Mouse (Mus musculus) liver, embryonic 15.5 days (tissue): ENCODE data around the gene Mttp. TPM values are rescaled to one million over a fixed set of nuclear protein-coding genes. Genes with fewer than 3 reads are reported as not detected.

ENCODE experiments used
- ATAC-seq: fragments of 200-750 bp; cut with Nextera tagmentation; 2 replicates; pipeline ENCODE4 v1.8.0; 2017; ENCODE audit warnings: moderate number of reproducible peaks, mild to moderate bottlenecking, moderate library complexity; ENCODE audit not compliant: insufficient read depth
- H3K27ac ChIP-seq: fragments of 300-500 bp; sonication (generic); replicated peaks from 2 replicates; pipeline ENCODE4 v1.5.1; 2015; ENCODE audit warnings: mild to moderate bottlenecking, inconsistent platforms
- H3K27me3 ChIP-seq: fragments of 300-500 bp; sonication (generic); 2 replicates; pipeline ENCODE4 v1.6.1; 2015; ENCODE audit warnings: mild to moderate bottlenecking, inconsistent platforms
- H3K36me3 ChIP-seq: fragments of 300-500 bp; sonication (generic); replicated peaks from 2 replicates; pipeline ENCODE4 v1.6.1; 2015; ENCODE audit warnings: moderate library complexity, mild to moderate bottlenecking, inconsistent platforms
- H3K4me1 ChIP-seq: fragments of 300-500 bp; sonication (generic); replicated peaks from 2 replicates; pipeline ENCODE4 v1.6.1; 2015; ENCODE audit warnings: inconsistent platforms
- H3K4me2 ChIP-seq: fragments of 300-500 bp; sonication (generic); 2 replicates; pipeline ENCODE4 v1.6.1; 2015; ENCODE audit warnings: moderate library complexity, mild to moderate bottlenecking, inconsistent platforms
- H3K4me3 ChIP-seq: fragments of 300-500 bp; sonication (generic); replicated peaks from 2 replicates; pipeline ENCODE4 v1.5.1; 2015; ENCODE audit warnings: mild to moderate bottlenecking, inconsistent platforms
- H3K9ac ChIP-seq: fragments of 300-500 bp; sonication (generic); 2 replicates; pipeline ENCODE4 v1.6.1; 2015; ENCODE audit warnings: moderate library complexity, mild to moderate bottlenecking, inconsistent platforms
- H3K9me3 ChIP-seq: fragments of 300-500 bp; sonication (generic); replicated peaks from 2 replicates; pipeline ENCODE4 v1.6.1; 2016; ENCODE audit warnings: inconsistent platforms
- WGBS: fragments of 180-500 bp; shearing (Covaris S2); methylation state at CpG from one replicate; pipeline ENCODE4 v1.1.7; 2015; ENCODE audit warnings: mixed read lengths; ENCODE audit not compliant: insufficient replicate concordance; 5-methylcytosine and 5-hydroxymethylcytosine counted together
- polyA plus RNA-seq: library from polyadenylated mRNA; unstranded; fragments of >200 nt; fragmentation: Nextera tagmentation; extraction: Ambion mirVana; gene quantifications from 2 replicates; pipeline ENCODE4 v1.2.1, GENCODE M21; 2015

Mttp gene
- polyA plus RNA-seq, 1 experiment from 2014 or later = 35.6 TPM

GRCm38 (mm10) chr3:138043316-138043715, 101.5 kb downstream of the Mttp start:
- Histone ChIP-seq H3K4me2 (no peak overlapping the region), H3K9me3 (no peaks in the 10 kb centered on the region), H3K27ac (no peak overlapping the region), H3K9ac (no peak overlapping the region), H3K27me3 (no peaks in the 10 kb centered on the region), H3K36me3 (no peaks in the 10 kb centered on the region), H3K4me1 (no peaks in the 10 kb centered on the region), H3K4me3 (no peak overlapping the region)
- WGBS = 70% methylated on average over 7 of the region's 7 CpGs
- ATAC-seq = no peak

DNA sequence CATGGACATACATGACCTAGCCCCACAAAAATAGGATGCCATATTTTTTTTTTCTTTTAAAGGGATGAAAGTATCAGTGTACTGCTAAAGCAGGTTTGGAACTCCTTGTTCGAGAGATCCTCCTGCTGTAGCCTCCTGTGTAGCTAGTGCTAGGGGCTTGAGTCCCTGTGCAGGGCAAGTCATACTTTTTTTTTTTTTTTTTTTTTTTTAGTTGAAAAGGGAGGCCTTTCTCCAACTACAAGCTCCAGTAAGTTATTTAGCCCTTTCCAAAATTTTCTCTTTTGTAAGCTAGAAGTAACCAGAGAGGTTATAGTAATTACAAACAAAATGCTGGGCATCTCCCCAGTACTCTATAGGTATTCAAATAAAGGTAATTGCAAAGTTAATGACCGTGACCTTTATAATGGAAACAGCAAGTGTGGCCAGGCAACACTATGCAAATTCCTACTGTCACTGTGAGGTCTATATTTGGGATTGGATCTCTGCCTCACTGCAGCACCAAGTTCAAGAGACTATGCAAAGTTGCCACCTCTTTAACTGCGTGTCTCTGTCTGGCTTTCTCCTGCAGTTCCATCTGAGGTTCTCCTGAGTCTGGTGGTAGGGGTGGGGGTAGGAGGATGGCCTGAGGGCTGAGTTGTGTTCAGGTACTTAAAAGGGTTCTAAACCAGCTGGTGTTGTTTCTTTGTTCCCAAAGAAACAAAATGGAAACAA, 103.0 kb downstream of the Mttp start:
- no peaks in the 10 kb centered on the region for H3K36me3 ChIP-seq
- H3K4me1 ChIP-seq = no peaks in the 10 kb centered on the region
- H3K9me3 ChIP-seq = no peaks in the 10 kb centered on the region
- no peak overlapping the region for H3K9ac ChIP-seq
- no peak overlapping the region for H3K4me3 ChIP-seq
- H3K27ac ChIP-seq = no peak overlapping the region
- no peak overlapping the region for H3K4me2 ChIP-seq
- no peak for ATAC-seq
- H3K27me3 ChIP-seq = no peaks in the 10 kb centered on the region
- 62% methylated on average over 3 of the region's 3 CpGs for WGBS

DNA sequence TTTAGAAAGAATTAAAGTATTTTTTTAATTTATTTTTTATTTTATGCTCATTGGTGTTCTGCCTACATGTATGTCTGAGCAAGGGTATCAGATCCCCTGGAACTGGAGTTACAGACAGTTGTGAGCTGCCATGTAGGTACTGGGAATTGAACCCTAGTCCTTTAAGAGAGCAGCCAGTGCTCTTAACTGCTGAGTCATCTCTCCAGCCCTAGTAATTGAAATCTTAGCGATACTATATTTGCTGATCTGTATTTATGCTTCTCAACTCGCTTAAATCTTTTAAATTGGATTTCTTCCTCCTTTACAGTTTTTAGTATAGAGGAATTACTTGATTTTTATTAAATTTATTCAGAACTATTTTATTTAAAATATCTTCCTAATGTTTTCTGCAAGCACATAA, 103.8 kb downstream of the Mttp start:
- Histone ChIP-seq H3K9me3 (no peaks in the 10 kb centered on the region), H3K4me3 (no peak overlapping the region), H3K27ac (no peak overlapping the region), H3K27me3 (no peaks in the 10 kb centered on the region), H3K9ac (no peak overlapping the region), H3K4me1 (no peaks in the 10 kb centered on the region), H3K36me3 (no peaks in the 10 kb centered on the region), H3K4me2 (no peak overlapping the region)
- ATAC-seq = no peak
- WGBS = 51% methylated on average over 2 of the region's 2 CpGs

Other genes with a start within 250 kb of the Mttp start
- 52.1 and 53.8 TPM in 2 replicates for gene Lamtor3, start 226.5 kb downstream of the Mttp start, polyA plus RNA-seq
- gene Dapp1, start 163.4 kb downstream of the Mttp start, polyA plus RNA-seq = 10.5 and 12.0 TPM in 2 replicates
- gene 1110002E22Rik, start 79.9 kb downstream of the Mttp start, polyA plus RNA-seq = 0.16 and 0.24 TPM in 2 replicates
- gene Gm5105, start 77.6 kb downstream of the Mttp start, polyA plus RNA-seq = 0.09 TPM in 1 of 2 replicates, not detected in the other
- 2.7 and 4.8 TPM in 2 replicates for gene Trmt10a, start 1.5 kb downstream of the Mttp start, polyA plus RNA-seq
- not detected in 2 replicates for gene 4930579F01Rik, start 48.9 kb upstream of the Mttp start, polyA plus RNA-seq
- 0.25 and 0.36 TPM in 2 replicates for gene Adh7, start 72.8 kb upstream of the Mttp start, polyA plus RNA-seq
- gene Adh1, start 116.0 kb upstream of the Mttp start, polyA plus RNA-seq = 37.2 and 68.3 TPM in 2 replicates
- not detected in 2 replicates for gene Adh6a, start 168.3 kb upstream of the Mttp start, polyA plus RNA-seq
- 0.24 and 0.39 TPM in 2 replicates for gene Adh6b, start 196.8 kb upstream of the Mttp start, polyA plus RNA-seq